Mouse (Mus musculus): ENCODE results near the gene Fat1. TPM values are rescaled to one million over a fixed set of nuclear protein-coding genes. Genes with fewer than 3 reads are reported as not detected.

Fat1 gene
- total and polyA plus RNA-seq, 3 experiments = under 0.01 TPM; not detected in 2

DNA sequence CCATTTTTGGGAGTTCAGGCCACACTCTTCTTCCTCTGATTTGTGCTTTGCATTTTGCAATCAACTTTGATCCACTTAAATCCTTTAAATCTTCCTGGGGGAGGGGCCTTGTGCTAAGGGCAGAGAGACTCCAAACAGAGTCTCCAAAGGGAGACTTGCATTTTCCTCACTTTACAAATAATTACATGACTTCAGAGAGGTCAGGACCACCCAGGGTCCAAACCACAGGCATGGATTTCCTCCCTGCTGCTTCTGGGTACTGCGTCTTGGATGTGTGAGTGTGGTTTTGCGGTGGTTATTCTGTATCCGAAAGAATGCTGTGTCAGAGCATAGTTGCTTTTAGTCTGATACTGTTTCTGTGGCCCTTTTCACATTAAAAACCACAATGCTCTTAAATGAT is 61.2 kb downstream of the Fat1 start:
- TF ChIP-seq USF1 (IDR thresholded peaks at IDR 0.05; ENCODE audit: low read depth, low read length) = no peak
- TF ChIP-seq ELF1 (IDR thresholded peaks at IDR 0.05; ENCODE audit: low read depth, low read length) = no peak
- no peak for TF ChIP-seq HCFC1 (IDR thresholded peaks at IDR 0.05; ENCODE audit: low read depth, low read length)
- TF ChIP-seq BHLHE40 (IDR thresholded peaks at IDR 0.05; ENCODE audit: borderline replicate concordance, low read depth, low read length) = no peak
- no peak for TF ChIP-seq MAZ (IDR thresholded peaks at IDR 0.05; ENCODE audit: low read depth, low read length)
- no peak for TF ChIP-seq ZNF384 (IDR thresholded peaks at IDR 0.05; ENCODE audit: low read depth, low read length)
- TF ChIP-seq EP300 (IDR thresholded peaks at IDR 0.05; ENCODE audit: low read depth in 1 of 2, low read length in 2 of 2) = no peak
- TF ChIP-seq NRF1 (IDR thresholded peaks at IDR 0.05; ENCODE audit: insufficient read depth, low read depth, low read length, poor library complexity, severe bottlenecking) = no peak
- TF ChIP-seq SIN3A (IDR thresholded peaks at IDR 0.05; ENCODE audit: low read length) = no peak
- no peak for TF ChIP-seq ETS1 (IDR thresholded peaks at IDR 0.05; ENCODE audit: low read depth, low read length)
- Histone ChIP-seq H3K9me3 (replicated peaks; ENCODE audit: insufficient read depth, low read length) (no peaks in the 10 kb centered on the region), H3K4me3 (ENCODE audit: control insufficient read depth in 1 of 2, insufficient read depth in 1 of 2, low read depth in 2 of 2, low read length in 2 of 2) (no peak overlapping the region), H3K9ac (ENCODE audit: control insufficient read depth, low read depth, low read length, poor library complexity, severe bottlenecking) (no peak overlapping the region), H3K36me3 (ENCODE audit: control insufficient read depth in 1 of 2, insufficient read depth in 2 of 2, low read length in 2 of 2) (no peaks in the 10 kb centered on the region), H3K4me1 (ENCODE audit: control insufficient read depth in 1 of 2, insufficient read depth in 2 of 2, low read length in 2 of 2) (no peaks in the 10 kb centered on the region), H3K79me2 (ENCODE audit: control insufficient read depth, insufficient read depth, low read length, poor library complexity) (no peaks in the 10 kb centered on the region), H3K27me3 (ENCODE audit: control insufficient read depth in 1 of 2, insufficient read depth in 2 of 2, low read length in 2 of 2) (no peaks in the 10 kb centered on the region), H3K27ac (ENCODE audit: control insufficient read depth, low read depth, low read length) (no peak overlapping the region)
- no peak for DNase-seq (ENCODE audit: low read depth, low spot score)

DNA sequence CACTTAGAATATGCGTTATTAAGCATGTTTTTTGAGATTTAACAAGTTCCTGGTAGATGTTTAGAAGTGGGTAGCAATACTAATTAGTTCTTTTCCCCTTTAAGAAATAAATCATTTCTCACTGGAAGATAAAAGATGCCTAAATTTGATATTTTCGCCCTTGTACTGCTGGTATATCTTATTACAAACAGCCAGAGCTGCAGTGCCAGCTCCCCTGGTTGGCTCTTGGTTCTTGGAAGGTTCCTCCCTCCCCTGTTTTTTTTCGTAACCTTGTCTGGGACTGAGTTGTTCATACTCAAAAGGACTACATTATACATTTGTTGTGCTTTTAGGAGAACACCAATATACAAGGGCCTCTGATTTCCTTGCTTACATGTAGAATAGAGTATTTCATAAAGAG is 62.1 kb downstream of the Fat1 start:
- Histone ChIP-seq H3K9me3 (replicated peaks; ENCODE audit: insufficient read depth, low read length) (no peaks in the 10 kb centered on the region), H3K4me1 (ENCODE audit: control insufficient read depth in 1 of 2, insufficient read depth in 2 of 2, low read length in 2 of 2) (no peaks in the 10 kb centered on the region), H3K79me2 (ENCODE audit: control insufficient read depth, insufficient read depth, low read length, poor library complexity) (no peaks in the 10 kb centered on the region), H3K27me3 (ENCODE audit: control insufficient read depth in 1 of 2, insufficient read depth in 2 of 2, low read length in 2 of 2) (no peaks in the 10 kb centered on the region), H3K9ac (ENCODE audit: control insufficient read depth, low read depth, low read length, poor library complexity, severe bottlenecking) (no peak overlapping the region), H3K36me3 (ENCODE audit: control insufficient read depth in 1 of 2, insufficient read depth in 2 of 2, low read length in 2 of 2) (no peaks in the 10 kb centered on the region), H3K27ac (ENCODE audit: control insufficient read depth, low read depth, low read length) (no peak overlapping the region), H3K4me3 (ENCODE audit: control insufficient read depth in 1 of 2, insufficient read depth in 1 of 2, low read depth in 2 of 2, low read length in 2 of 2) (no peak overlapping the region)
- DNase-seq (ENCODE audit: low read depth, low spot score) = no peak
- TF ChIP-seq NELFE (IDR thresholded peaks at IDR 0.05; ENCODE audit: low read depth, low read length) (no peak), SIN3A (IDR thresholded peaks at IDR 0.05; ENCODE audit: low read length) (no peak), ZNF384 (IDR thresholded peaks at IDR 0.05; ENCODE audit: low read depth, low read length) (no peak), BHLHE40 (IDR thresholded peaks at IDR 0.05; ENCODE audit: borderline replicate concordance, low read depth, low read length) (no peak), GABPA (IDR thresholded peaks at IDR 0.05; ENCODE audit: low read depth, low read length) (no peak), GATA1 (IDR thresholded peaks at IDR 0.05; ENCODE audit: low read depth, low read length) (no peak), CHD2 (IDR thresholded peaks at IDR 0.05; ENCODE audit: low read length) (no peak), E2F4 (IDR thresholded peaks at IDR 0.05; ENCODE audit: borderline replicate concordance, low read depth, low read length) (no peak), POLR2AphosphoS5 (IDR thresholded peaks at IDR 0.05; ENCODE audit: borderline replicate concordance, low read depth, low read length) (no peak), EP300 (IDR thresholded peaks at IDR 0.05; ENCODE audit: low read depth in 1 of 2, low read length in 2 of 2) (no peak), NRF1 (IDR thresholded peaks at IDR 0.05; ENCODE audit: insufficient read depth, low read depth, low read length, poor library complexity, severe bottlenecking) (no peak), USF1 (IDR thresholded peaks at IDR 0.05; ENCODE audit: low read depth, low read length) (no peak), TCF12 (IDR thresholded peaks at IDR 0.05; ENCODE audit: low read depth, low read length) (no peak)
